In genomic region chr5:140012286-140012967, GRCm38 (mm10) we compare ENCODE assay signal across 14 mouse cellular contexts.
A peak's percentile ranks its signal among the peaks of the same experiment; 100 is the strongest.
DNase-seq lines count a peak whose midpoint lies in the region; ATAC-seq and TF ChIP-seq lines count a peak whose summit lies in the region.
"Had no signal": no experiment of that assay in that cellular context is flagged by ENCODE, and none has a peak within 500 bp of the region (broad histone marks: within the 10 kb centered on the region; RNA-seq: fewer than 3 reads in every experiment).

No protein-coding gene starts in this region.

- TF ChIP-seq POLR2A in MEL (IDR thresholded peaks at IDR 0.05; ENCODE audit: control insufficient read depth in 1 of 2, insufficient read depth in 1 of 2, low read depth in 1 of 2, low read length in 2 of 2, poor library complexity in 1 of 2): no peak

- H3K9ac ChIP-seq in MEL (ENCODE audit: control insufficient read depth, low read depth, low read length, poor library complexity, severe bottlenecking): no peak overlapping the region
- H3K9ac ChIP-seq in hindbrain, embryonic 16.5 days (ENCODE audit: low read depth, low read length): no peak overlapping the region; the same call in 1 of the 2 replicates
- H3K9ac ChIP-seq: lung, embryonic 15.5 days had no signal

- DNase-seq in MEL (ENCODE audit: low read depth, low spot score): peak; percentile 59
- DNase-seq in R1 (ENCODE audit: low read depth, low spot score): peak; percentile 13
- DNase-seq in liver: peak; percentile 72
- DNase-seq in hindbrain, embryonic 10.5 days (ENCODE audit: low spot score): no peak
- no peak for DNase-seq in kidney, adult 9 months
- DNase-seq: cerebellum, adult 9-10 months; embryo, embryonic 11 days; kidney, postnatal 25 days; left cerebral cortex, postnatal 4 days; right cerebral cortex, postnatal 25 days had no signal

- peaks cover 0 to 8% of the 10 kb centered on the region in 2 experiments; a peak in 2 of 4 replicates for H3K4me1 ChIP-seq in MEL (ENCODE audit: control insufficient read depth in 1 of 2, insufficient read depth in 2 of 2, low read length in 2 of 2)
- H3K4me1 ChIP-seq in hindbrain, embryonic 10.5 days (replicated peaks): peaks cover 21% of the 10 kb centered on the region
- H3K4me1 ChIP-seq in hindbrain, embryonic 16.5 days (ENCODE audit: control insufficient read depth, insufficient read depth, low read depth, low read length): no peaks in the 10 kb centered on the region
- H3K4me1 ChIP-seq: lung, embryonic 15.5 days had no signal

- WGBS in hindbrain, embryonic 10.5 days: 95% methylated on average over 12 of the region's 12 CpGs
- WGBS in hindbrain, embryonic 16.5 days: 85% methylated on average over 12 of the region's 12 CpGs

- H3K36me3 ChIP-seq in MEL (ENCODE audit: control insufficient read depth in 1 of 2, insufficient read depth in 2 of 2, low read length in 2 of 2): peaks cover 0 to 2% of the 10 kb centered on the region in 2 experiments; a peak in 1 of 4 replicates
- H3K36me3 ChIP-seq in hindbrain, embryonic 10.5 days: peaks cover 19% of the 10 kb centered on the region
- H3K36me3 ChIP-seq in hindbrain, embryonic 16.5 days (ENCODE audit: control insufficient read depth, insufficient read depth, low read length): no peaks in the 10 kb centered on the region
- H3K36me3 ChIP-seq: lung, embryonic 15.5 days had no signal

- H3K79me2 ChIP-seq in MEL (ENCODE audit: control insufficient read depth, insufficient read depth, low read length, poor library complexity): no peaks in the 10 kb centered on the region

- H3K27me3 ChIP-seq in MEL (ENCODE audit: control insufficient read depth in 1 of 2, insufficient read depth in 2 of 2, low read length in 2 of 2): no peaks in the 10 kb centered on the region
- H3K27me3 ChIP-seq in hindbrain, embryonic 10.5 days (ENCODE audit: insufficient read depth, poor library complexity, severe bottlenecking): 0 out of 2 replicates have a peak, but pooled peaks cover 6% of the 10 kb centered on the region
- no peaks in the 10 kb centered on the region for H3K27me3 ChIP-seq in hindbrain, embryonic 16.5 days (replicated peaks; ENCODE audit: control insufficient read depth, insufficient read depth, low read length)
- H3K27me3 ChIP-seq: lung, embryonic 15.5 days had no signal

- peak; percentile 87 for ATAC-seq in megakaryocyte-erythroid progenitor cell, adult 5-6 weeks (replicated peaks; ENCODE audit: low FRiP score, low TSS enrichment, poor library complexity, severe bottlenecking)
- ATAC-seq in hindbrain, embryonic 16.5 days: no peak
- ATAC-seq: CD4-positive, CD25-positive, alpha-beta regulatory T cell, adult 4 months had no signal

- no peak overlapping the region for H3K4me3 ChIP-seq in MEL (ENCODE audit: control insufficient read depth in 1 of 2, insufficient read depth in 1 of 2, low read depth in 2 of 2, low read length in 2 of 2)
- no peak overlapping the region for H3K4me3 ChIP-seq in hindbrain, embryonic 10.5 days
- no peak overlapping the region for H3K4me3 ChIP-seq in hindbrain, embryonic 16.5 days (ENCODE audit: low read length)
- H3K4me3 ChIP-seq: lung, embryonic 15.5 days had no signal

- TF ChIP-seq CTCF in MEL (IDR thresholded peaks at IDR 0.05 in 2 of 3, conservative IDR thresholded peaks at IDR 0.05 in 1 of 3; ENCODE audit: control insufficient read depth in 1 of 3, insufficient read depth in 1 of 3, low read depth in 2 of 3, low read length in 3 of 3, poor library complexity in 1 of 3, severe bottlenecking in 1 of 3): no peak

- H3K27ac ChIP-seq in MEL (ENCODE audit: control insufficient read depth, low read depth, low read length): no peak overlapping the region
- H3K27ac ChIP-seq in hindbrain, embryonic 10.5 days: no peak overlapping the region
- H3K27ac ChIP-seq in hindbrain, embryonic 16.5 days (ENCODE audit: low read depth, low read length): no peak overlapping the region
- H3K27ac ChIP-seq: lung, embryonic 15.5 days had no signal

- no peaks in the 10 kb centered on the region for H3K9me3 ChIP-seq in MEL (replicated peaks; ENCODE audit: insufficient read depth, low read length)
- no peaks in the 10 kb centered on the region for H3K9me3 ChIP-seq in hindbrain, embryonic 10.5 days
- H3K9me3 ChIP-seq in hindbrain, embryonic 16.5 days (ENCODE audit: control insufficient read depth, low read length): no peaks in the 10 kb centered on the region
- H3K9me3 ChIP-seq: lung, embryonic 15.5 days had no signal

- no peak overlapping the region for H3K4me2 ChIP-seq in hindbrain, embryonic 16.5 days (ENCODE audit: low read length)
- H3K4me2 ChIP-seq: lung, embryonic 15.5 days had no signal

- peak; percentile 30 to 48; a peak in 2 of 4 replicates for TF ChIP-seq EP300 in MEL (IDR thresholded peaks at IDR 0.05; ENCODE audit: low read depth in 1 of 2, low read length in 2 of 2)

- no peak for TF ChIP-seq RAD21 in MEL (IDR thresholded peaks at IDR 0.05; ENCODE audit: low read depth, low read length)

TF ChIP-seq in MEL, 35 proteins besides CTCF, POLR2A, EP300 and RAD21:
- TF ChIP-seq ZC3H11A (IDR thresholded peaks at IDR 0.05; ENCODE audit: low read depth, low read length) (no peak), JUND (IDR thresholded peaks at IDR 0.05; ENCODE audit: low read depth, low read length) (no peak), MEF2A (IDR thresholded peaks at IDR 0.05; ENCODE audit: extremely low read depth, insufficient replicate concordance, low read depth, low read length, poor library complexity, severe bottlenecking) (no peak), CHD2 (IDR thresholded peaks at IDR 0.05; ENCODE audit: low read length) (no peak), MAX (IDR thresholded peaks at IDR 0.05; ENCODE audit: low read length) (no peak), ETS1 (IDR thresholded peaks at IDR 0.05; ENCODE audit: low read depth, low read length) (peak; percentile 55; the same call in 1 of the 2 replicates), ZNF384 (IDR thresholded peaks at IDR 0.05; ENCODE audit: low read depth, low read length) (no peak), UBTF (IDR thresholded peaks at IDR 0.05; ENCODE audit: borderline replicate concordance, insufficient read depth, low read depth, low read length) (no peak), POLR2AphosphoS2 (IDR thresholded peaks at IDR 0.05; ENCODE audit: low read length) (no peak), TAL1 (IDR thresholded peaks at IDR 0.05; ENCODE audit: low read length) (no peak), E2F4 (IDR thresholded peaks at IDR 0.05; ENCODE audit: borderline replicate concordance, low read depth, low read length) (no peak), CHD1 (IDR thresholded peaks at IDR 0.05; ENCODE audit: low read depth, low read length) (no peak), USF2 (IDR thresholded peaks at IDR 0.05; ENCODE audit: borderline replicate concordance in 1 of 2, insufficient read depth in 1 of 2, low read depth in 1 of 2, low read length in 2 of 2) (no peak), TCF12 (IDR thresholded peaks at IDR 0.05; ENCODE audit: low read depth, low read length) (0 out of 2 replicates have a peak, but pooled peaks have one; percentile 21), GATA1 (IDR thresholded peaks at IDR 0.05; ENCODE audit: low read depth, low read length) (peak; percentile 54), ZMIZ1 (IDR thresholded peaks at IDR 0.05; ENCODE audit: low read depth, low read length) (no peak), RCOR1 (IDR thresholded peaks at IDR 0.05; ENCODE audit: low read depth, low read length) (no peak), USF1 (IDR thresholded peaks at IDR 0.05; ENCODE audit: low read depth, low read length) (no peak), ZKSCAN1 (IDR thresholded peaks at IDR 0.05; ENCODE audit: low read depth, low read length) (no peak), SIN3A (IDR thresholded peaks at IDR 0.05; ENCODE audit: low read length) (peak; percentile 58; the same call in 1 of the 2 replicates), NELFE (IDR thresholded peaks at IDR 0.05; ENCODE audit: low read depth, low read length) (no peak), MYB (IDR thresholded peaks at IDR 0.05; ENCODE audit: low read depth, low read length) (no peak)

Comparison
In these comparisons a context has a peak if more than half of its experiments do, and no peak if none do; other contexts are left out.
1. DNase-seq: peak in MEL (single experiment), R1 (single experiment) and liver (single experiment); none in hindbrain, embryonic 10.5 days (single experiment) and kidney, adult 9 months (single experiment).